Mouse (Mus musculus): ENCODE measurements around the gene Atp8a2.

GRCm38 (mm10) chr14:59888446-59888845, 308.5 kb downstream of the Atp8a2 start:
- no peak for TF ChIP-seq POLR2AphosphoS2 (IDR thresholded peaks at IDR 0.05; ENCODE audit: insufficient read length, low read depth)
- TF ChIP-seq MYOD1 (IDR thresholded peaks at IDR 0.05; ENCODE audit: control insufficient read depth in 1 of 3, insufficient read length in 2 of 3, low read depth in 2 of 3): no peak
- no peak for TF ChIP-seq E2F4 (IDR thresholded peaks at IDR 0.05; ENCODE audit: insufficient read depth)
- TF ChIP-seq CEBPB (IDR thresholded peaks at IDR 0.05; ENCODE audit: insufficient read depth, poor library complexity, severe bottlenecking): no peak
- no peak for TF ChIP-seq POLR2A (IDR thresholded peaks at IDR 0.05; ENCODE audit: insufficient read length, low read depth)
- no peak for TF ChIP-seq USF1 (IDR thresholded peaks at IDR 0.05; ENCODE audit: low read depth)
- no peak for TF ChIP-seq MAX (IDR thresholded peaks at IDR 0.05; ENCODE audit: low read depth)

Data from myocyte (in vitro differentiated cells).